Mouse (Mus musculus) effector memory CD4-positive, alpha-beta T cell, adult 5 months (primary cell): ENCODE measurements around the gene Gfra1. TPM values are rescaled to one million over a fixed set of nuclear protein-coding genes. Genes with fewer than 3 reads are reported as not detected.

Experiments
- polyA plus RNA-seq: library from polyadenylated mRNA; unstranded; fragments of 100-300 nt; shearing (Covaris generic); gene quantifications from one replicate; pipeline ENCODE4 v1.2.1, GENCODE M21; 2017

Gene Gfra1
- not detected for polyA plus RNA-seq

GRCm38 (mm10) chr19:58455496-58456061 is at the start of gene Gfra1:
TSS of gene Gfra1 (minus strand) at chr19:58455909.

Other genes with a start within 250 kb of the Gfra1 start
- not detected for gene Ccdc172, start 56.1 kb upstream of the Gfra1 start, polyA plus RNA-seq
- gene Pnlip, start 196.6 kb upstream of the Gfra1 start, polyA plus RNA-seq, result not detected